Mouse (Mus musculus) heart, postnatal 36 days (tissue): ENCODE measurements around the gene Pigb. TPM values are rescaled to one million over a fixed set of nuclear protein-coding genes. Genes with fewer than 3 reads are reported as not detected.

Experiments used
- DNase-seq, 2 experiments: peaks; one replicate each; pipeline ENCODE4 v3.0.0; 2021 to 2022
- intact Hi-C: fragments of 180-260 bp; cut with DNase I; formaldehyde crosslinking; loops from one replicate; pipeline ENCODE4 v1.15.1; 2025
- total RNA-seq, 2 experiments: library from RNA; stranded (reverse); gene quantifications; 2 replicates each; pipeline ENCODE4 v1.2.3; 2021

The Pigb gene
- total RNA-seq, 2 experiments from 2014 or later, result 2.0 to 2.4 TPM

GRCm38 (mm10) chr9:73001314-73002011, 38.7 kb downstream of the Pigb start:
- intact Hi-C loops, result no loop called here
- no peak for DNase-seq

- DNase-seq, result no peak
- intact Hi-C loops, result no loop called here
Measured at GRCm38 (mm10) chr9:73000487-73000886, 39.7 kb downstream of the Pigb start.

- DNase-seq, result no peak
- intact Hi-C loops, result no loop called here
Measured at GRCm38 (mm10) chr9:72996806-72997205, 43.4 kb downstream of the Pigb start.

GRCm38 (mm10) chr9:72996167-72996566, 44.0 kb downstream of the Pigb start:
- no peak for DNase-seq
- intact Hi-C loops, result no loop called here

GRCm38 (mm10) chr9:72992576-72992975, 47.6 kb downstream of the Pigb start:
- no peak for DNase-seq
- intact Hi-C loops, result no loop called here

GRCm38 (mm10) chr9:72991420-72991819, 48.8 kb downstream of the Pigb start:
- intact Hi-C loops, result no loop called here
- no peak for DNase-seq

- DNase-seq, result no peak
Measured at GRCm38 (mm10) chr9:72988706-72989105, 51.5 kb downstream of the Pigb start.

GRCm38 (mm10) chr9:72987703-72988102, 52.5 kb downstream of the Pigb start:
- intact Hi-C loops, result no loop called here
- DNase-seq, result no peak

More at GRCm38 (mm10) chr9:72988706-72989105, 51.5 kb downstream of the Pigb start:
- intact Hi-C loops, result no loop called here

- peak; percentile 90 to 92 for DNase-seq
Measured at GRCm38 (mm10) chr9:72985250-72986220, 54.6 kb downstream of the Pigb start, which contains the start of the genes Ccpg1os and Ccpg1. TSS of gene Ccpg1os (minus strand) at chr9:72985382. TSS of gene Ccpg1 (plus strand) at chr9:72985429.

GRCm38 (mm10) chr9:72983066-72983465, 57.1 kb downstream of the Pigb start:
- intact Hi-C loops, result no loop called here
- DNase-seq, result no peak

More at GRCm38 (mm10) chr9:72985250-72986220, 54.6 kb downstream of the Pigb start, which contains the start of the genes Ccpg1os and Ccpg1:
- intact Hi-C loops, result no loop called here

- intact Hi-C loops, result loop anchor here (1.0 kb wide), 1 partner anchor 9 kb away; no protein-coding TSS in a partner anchor
Measured at GRCm38 (mm10) chr9:72975242-72975641, 64.9 kb downstream of the Pigb start.

GRCm38 (mm10) chr9:72974734-72975133, 65.4 kb downstream of the Pigb start:
- DNase-seq, result no peak
- intact Hi-C loops, result loop anchor here (1.0 kb wide), 1 partner anchor 10 kb away; no protein-coding TSS in a partner anchor

More at GRCm38 (mm10) chr9:72975242-72975641, 64.9 kb downstream of the Pigb start:
- DNase-seq, result no peak

GRCm38 (mm10) chr9:72972984-72973383, 67.2 kb downstream of the Pigb start:
- intact Hi-C loops, result no loop called here

GRCm38 (mm10) chr9:72972435-72972834, 67.7 kb downstream of the Pigb start:
- intact Hi-C loops, result no loop called here
- DNase-seq, result no peak

More at GRCm38 (mm10) chr9:72972984-72973383, 67.2 kb downstream of the Pigb start:
- DNase-seq, result no peak

- intact Hi-C loops, result loop anchor here (2.0 kb wide), 2 partner anchors 75 to 121 kb away; partner anchors contain the start of gene Rab27a
- no peak for DNase-seq
Measured at GRCm38 (mm10) chr9:72969874-72970273, 70.3 kb downstream of the Pigb start.

- intact Hi-C loops, result loop anchor here (2.0 kb wide), 2 partner anchors 76 to 122 kb away; partner anchors contain the start of gene Rab27a
Measured at GRCm38 (mm10) chr9:72968349-72969061, 71.7 kb downstream of the Pigb start.

GRCm38 (mm10) chr9:72961959-72962358, 78.2 kb downstream of the Pigb start:
- no peak for DNase-seq
- intact Hi-C loops, result no loop called here

More at GRCm38 (mm10) chr9:72968349-72969061, 71.7 kb downstream of the Pigb start:
- DNase-seq, result peak; percentile 12 to 19

GRCm38 (mm10) chr9:72961346-72961745, 78.8 kb downstream of the Pigb start:
- intact Hi-C loops, result no loop called here
- no peak for DNase-seq

- intact Hi-C loops, result no loop called here
Measured at GRCm38 (mm10) chr9:72958521-72959450, 81.4 kb downstream of the Pigb start, which contains the start of the genes Dyx1c1 and Gm44503. TSS of gene Dyx1c1 (plus strand) at chr9:72958785. TSS of gene Gm44503 (plus strand) at chr9:72958852.

More at GRCm38 (mm10) chr9:72958521-72959450, 81.4 kb downstream of the Pigb start, which contains the start of the genes Dyx1c1 and Gm44503:
- peak; percentile 64 to 66 for DNase-seq
